Mouse (Mus musculus) cerebellum, adult 11-12 months (tissue): Measurements from ENCODE around the gene Enpep.

Experiments
- DNase-seq: peaks from one replicate; pipeline ENCODE4 v3.0.0; 2022

Gene Enpep

DNA sequence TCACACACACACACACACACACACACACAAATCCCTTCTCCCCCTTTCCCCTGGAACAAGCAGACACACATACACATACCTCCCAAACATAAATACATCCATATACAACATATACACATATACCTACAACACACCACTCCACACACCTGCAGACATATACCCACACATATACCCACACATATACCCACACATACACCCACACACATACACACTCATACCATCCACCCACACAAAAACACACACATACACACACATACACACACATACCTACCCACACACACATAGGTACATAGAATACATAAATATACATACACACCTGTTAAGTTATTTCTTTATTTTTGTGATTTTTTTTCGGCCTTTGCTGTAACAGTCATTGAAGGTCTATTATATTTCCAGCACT, 94.5 kb downstream of the Enpep start:
- DNase-seq = no peak

DNA sequence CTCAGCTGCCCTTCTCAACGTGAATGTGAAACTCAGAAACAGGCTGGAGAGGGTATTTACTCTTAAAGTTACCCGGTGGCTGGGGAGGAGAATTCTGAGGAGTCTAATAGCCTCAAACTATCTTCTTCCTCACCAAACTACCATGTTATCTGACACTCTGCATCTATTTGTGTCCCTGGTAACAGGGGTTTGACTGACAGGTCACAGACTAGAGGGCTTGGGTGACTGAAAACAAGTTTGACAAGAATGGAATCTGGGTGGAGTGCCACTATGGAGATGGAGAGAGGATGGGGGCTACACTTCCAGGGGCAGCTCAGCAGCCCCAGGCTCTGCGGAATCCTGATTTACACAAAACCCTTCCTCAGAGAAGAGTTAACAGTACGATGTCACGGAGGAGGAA, 105.2 kb downstream of the Enpep start:
- DNase-seq = no peak

- no peak for DNase-seq
Observed at GRCm38 (mm10) chr3:129226681-129227080, 105.8 kb downstream of the Enpep start.

DNA sequence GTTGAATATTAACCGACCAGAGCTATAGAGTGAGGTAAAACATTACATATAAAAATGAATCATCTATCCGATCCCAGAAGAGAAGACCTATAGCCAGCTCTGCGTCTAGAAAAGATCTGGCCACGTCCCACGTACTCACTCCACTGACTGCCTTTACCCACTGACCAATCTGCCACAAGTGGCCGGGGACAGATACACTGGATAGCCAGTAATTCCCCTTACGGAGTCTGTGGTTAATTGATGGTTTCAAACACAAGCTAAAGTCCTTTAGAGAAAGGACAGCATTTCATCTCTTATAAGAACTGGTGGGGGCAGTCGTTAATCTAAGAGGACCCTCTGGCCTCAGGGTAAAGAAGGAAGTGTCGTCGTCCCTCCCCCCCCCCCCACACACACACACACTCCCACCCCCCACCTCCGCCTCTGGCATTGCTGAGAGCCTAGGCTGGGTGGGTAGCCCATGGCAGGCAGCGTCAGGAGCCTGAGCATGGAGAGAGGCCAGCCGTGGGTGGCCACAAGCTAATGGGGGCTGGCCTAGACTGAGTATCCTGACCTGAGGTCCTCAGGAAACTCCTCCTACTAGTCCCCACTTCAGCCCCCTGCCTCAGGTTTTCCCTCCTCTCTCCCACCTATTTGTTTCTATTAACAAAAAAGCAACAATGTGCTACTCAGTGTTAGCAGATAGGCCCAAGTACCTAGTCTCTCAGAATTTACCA, 106.8 kb downstream of the Enpep start:
- DNase-seq = no peak

DNA sequence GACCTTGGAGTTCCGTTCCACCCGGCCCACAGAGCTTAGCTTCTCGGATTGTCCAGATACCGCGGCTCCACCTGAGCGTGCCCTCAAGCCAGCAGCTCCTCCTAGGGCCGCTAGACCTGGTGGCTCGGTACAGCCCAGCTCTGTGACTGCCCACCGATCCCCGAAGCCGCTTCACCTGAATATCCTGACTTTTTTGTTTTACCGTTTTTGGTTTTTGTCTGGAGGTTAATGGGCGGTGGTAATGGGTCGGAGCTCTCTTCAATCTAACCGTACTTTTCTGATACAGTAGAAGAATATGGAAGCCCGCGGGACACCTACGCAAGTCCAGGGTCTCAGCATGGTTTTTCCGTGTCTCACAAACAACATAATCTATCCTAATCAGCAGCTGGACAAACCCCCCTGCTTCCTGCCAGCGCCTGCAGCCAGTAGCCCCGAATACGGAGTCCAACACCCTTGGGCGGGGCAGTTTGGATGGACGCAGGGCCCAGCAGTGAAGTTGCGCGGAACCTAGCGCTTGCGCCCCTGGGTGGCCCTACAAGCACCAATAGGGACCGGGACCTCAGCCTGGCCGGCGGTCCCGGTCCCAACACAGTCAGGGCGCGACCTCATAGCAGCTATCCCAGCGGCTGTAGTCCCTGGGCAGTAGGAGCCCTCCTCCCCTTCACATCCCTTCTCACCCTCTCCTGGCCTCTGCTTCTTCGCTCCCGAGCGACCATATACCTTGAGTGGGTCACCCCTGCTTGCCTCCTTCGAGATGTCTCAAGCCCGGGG, 107.5 kb downstream of the Enpep start:
- DNase-seq = no peak

DNA sequence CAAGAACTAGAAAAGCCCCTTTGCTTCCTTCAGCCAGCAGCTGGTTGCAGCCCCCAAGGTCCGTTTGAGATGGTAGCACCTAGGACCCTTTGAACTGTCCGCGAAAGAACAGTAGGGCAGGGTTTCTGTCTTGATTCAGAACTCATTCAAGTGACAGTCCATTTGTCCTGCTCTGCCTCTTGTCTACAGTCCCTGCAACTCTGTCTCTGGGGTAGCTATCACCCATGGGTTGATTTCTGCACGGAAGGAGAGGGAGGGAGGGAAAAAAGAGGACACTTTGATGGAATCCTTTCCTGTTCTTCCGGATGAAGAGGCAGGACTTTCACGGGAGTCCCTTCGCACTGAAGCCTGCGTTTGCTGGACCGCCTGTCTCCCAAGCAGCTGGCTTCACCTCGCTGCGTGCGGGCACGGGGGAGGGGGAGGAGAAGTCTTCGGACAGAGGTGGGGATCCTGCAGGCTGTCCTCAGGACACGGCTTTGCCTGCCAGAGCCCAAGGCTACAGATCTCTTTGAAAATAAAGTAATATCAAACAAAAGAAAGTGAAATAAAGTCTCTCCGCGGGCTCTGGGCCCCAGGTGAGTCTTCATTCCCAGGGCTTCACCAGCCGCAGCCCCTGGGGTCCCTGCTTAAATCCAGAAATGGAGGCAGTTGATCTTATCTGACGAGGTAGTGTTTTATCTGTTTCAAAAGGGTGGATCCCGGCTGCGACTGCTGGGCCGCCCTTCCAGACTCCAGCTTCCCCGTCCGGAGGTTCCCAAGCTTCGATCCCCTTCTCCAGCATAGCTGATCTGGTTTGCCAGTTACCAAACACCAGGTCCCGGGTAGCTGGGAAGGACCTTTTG, 108.3 kb downstream of the Enpep start:
- DNase-seq = no peak

DNA sequence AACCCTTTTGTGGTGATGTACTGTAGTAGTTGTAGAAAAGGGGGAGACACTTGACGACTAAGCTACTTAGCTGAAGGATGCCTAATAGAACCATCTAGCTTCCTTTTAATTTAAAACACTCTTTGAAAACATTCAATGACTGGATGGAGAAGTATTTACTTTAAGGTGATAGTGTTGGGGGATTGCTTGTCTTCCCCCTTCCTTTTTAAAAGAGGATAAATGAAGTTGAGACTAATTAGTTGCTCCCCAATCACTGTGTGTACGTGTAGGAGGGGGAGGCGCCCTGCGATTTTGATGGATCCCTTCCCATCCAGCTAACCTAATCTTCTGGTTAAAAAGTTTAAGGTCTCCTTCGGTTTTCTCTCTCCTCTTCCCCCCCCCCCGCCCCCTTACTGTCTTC, 109.1 kb downstream of the Enpep start:
- no peak for DNase-seq

- no peak for DNase-seq
Observed at GRCm38 (mm10) chr3:129222448-129223290, 109.9 kb downstream of the Enpep start.

- no peak for DNase-seq
Observed at GRCm38 (mm10) chr3:129221380-129222260, 110.9 kb downstream of the Enpep start.

DNA sequence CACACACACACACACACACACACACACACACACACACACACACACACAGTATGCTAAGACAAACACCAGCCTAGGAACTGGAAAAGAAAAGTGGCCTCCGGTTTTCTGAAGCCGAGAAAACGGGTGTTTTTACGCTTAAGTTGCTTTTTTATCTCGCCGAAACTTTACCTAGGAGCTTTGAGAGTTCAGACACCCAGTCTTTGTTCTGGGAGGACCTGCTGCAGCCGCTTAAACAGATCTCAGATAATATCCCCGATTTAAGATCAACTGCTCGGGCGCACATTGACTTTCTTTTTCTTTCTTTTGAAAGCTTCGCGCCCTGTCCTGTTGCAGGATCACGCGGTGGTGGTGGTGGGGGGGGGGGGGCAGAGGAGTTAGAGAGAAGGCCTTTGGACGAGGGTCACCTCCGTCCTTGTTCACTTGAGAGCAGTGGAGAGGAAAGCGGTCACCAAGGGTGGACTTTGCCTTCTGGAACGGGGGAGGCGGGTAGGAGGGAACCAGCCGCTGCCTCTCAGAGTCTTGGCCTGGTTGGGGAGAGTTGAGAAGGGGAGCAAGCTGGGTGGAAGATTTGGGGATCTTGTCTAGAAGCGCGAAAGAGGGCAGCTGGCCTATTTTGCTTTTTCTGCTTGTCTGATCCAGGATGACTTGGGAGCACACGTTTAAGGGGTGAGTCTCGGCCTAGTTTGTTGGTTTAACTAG, 111.7 kb downstream of the Enpep start:
- no peak for DNase-seq

DNA sequence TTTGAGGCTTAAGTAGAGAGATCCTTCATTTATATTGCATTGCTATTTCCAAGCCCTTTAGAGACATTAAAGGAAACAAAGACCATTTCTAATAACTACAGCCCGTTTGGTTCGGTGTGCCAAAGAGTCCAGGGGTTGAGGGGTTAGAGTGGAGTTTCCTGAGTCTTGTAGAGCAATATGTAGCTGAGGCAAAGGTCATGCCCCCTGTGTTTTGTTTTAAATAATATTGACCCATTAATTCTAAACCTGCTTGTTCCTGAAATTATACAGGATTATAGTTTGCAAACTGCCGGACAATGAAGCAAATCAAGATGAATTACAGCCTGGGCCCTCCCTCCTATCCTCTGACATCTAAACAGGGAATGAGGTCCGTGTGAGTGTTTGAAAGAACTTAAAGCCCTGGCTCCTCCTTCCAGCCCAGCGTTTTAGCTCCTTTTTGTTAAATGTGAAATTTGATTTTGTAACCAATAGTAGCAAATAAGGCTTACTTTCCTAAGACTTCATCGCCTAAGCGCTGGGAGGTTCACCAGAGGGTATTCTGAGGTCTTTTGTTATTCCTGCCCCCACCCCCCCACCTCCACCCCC, 112.3 kb downstream of the Enpep start:
- no peak for DNase-seq
